Mouse (Mus musculus) C2C12 (cell line): ENCODE measurements around the gene Rdh16f1. TPM values are rescaled to one million over a fixed set of nuclear protein-coding genes. Genes with fewer than 3 reads are reported as not detected.
"Not testable (repeated sequence)": the region's sequence is repeated elsewhere in the genome, so short reads cannot be mapped to it uniquely, and the experiment has no call there.

Experiments
- H3K27me3 ChIP-seq: one replicate; pipeline ENCODE4 v1.6.1; 2011; ENCODE audit not compliant: control insufficient read depth, insufficient read depth, insufficient read length
- H3K36me3 ChIP-seq: one replicate; pipeline ENCODE4 v1.6.1; 2011; ENCODE audit not compliant: control insufficient read depth, insufficient read depth
- H3K4me3 ChIP-seq: one replicate; pipeline ENCODE4 v1.5.1; 2011; ENCODE audit warnings: mild to moderate bottlenecking, control low read depth; ENCODE audit not compliant: poor library complexity, insufficient read depth, severe bottlenecking
- H3K79me2 ChIP-seq: one replicate; pipeline ENCODE4 v1.6.1; 2011; ENCODE audit not compliant: control insufficient read depth, insufficient read depth
- H3K79me3 ChIP-seq: one replicate; pipeline ENCODE4 v1.6.1; 2011; ENCODE audit warnings: low read depth, control low read depth
- H3ac ChIP-seq: one replicate; pipeline ENCODE3; 2011; ENCODE audit warnings: low read depth; ENCODE audit not compliant: control insufficient read depth, insufficient read length
- CEBPB ChIP-seq: IDR thresholded peaks from one replicate; pipeline ENCODE4 v1.6.1; 2011; ENCODE audit warnings: low read depth, mild to moderate bottlenecking, control low read depth, moderate library complexity
- CTCF ChIP-seq: IDR thresholded peaks from one replicate; pipeline ENCODE4 v1.5.1; 2011; ENCODE audit not compliant: control insufficient read depth, insufficient read depth, insufficient read length
- FOSL1 ChIP-seq: IDR thresholded peaks from one replicate; pipeline ENCODE4 v1.8.0; 2011; ENCODE audit warnings: mild to moderate bottlenecking, low read length; ENCODE audit not compliant: poor library complexity, insufficient read depth, severe bottlenecking
- MAX ChIP-seq: IDR thresholded peaks from one replicate; pipeline ENCODE4 v1.6.1; 2011; ENCODE audit warnings: mild to moderate bottlenecking, control low read depth
- MYOD1 ChIP-seq: IDR thresholded peaks from one replicate; pipeline ENCODE4 v1.6.1; 2011; ENCODE audit warnings: low read depth; ENCODE audit not compliant: control insufficient read depth, insufficient read length
- MYOG ChIP-seq: IDR thresholded peaks from one replicate; pipeline ENCODE4 v1.6.1; 2011; ENCODE audit not compliant: control insufficient read depth, insufficient read length; ENCODE audit errors: extremely low read depth
- USF1 ChIP-seq: IDR thresholded peaks from one replicate; pipeline ENCODE4 v1.6.1; 2011; ENCODE audit warnings: low read depth, mild to moderate bottlenecking, control low read depth, moderate library complexity
- polyA plus RNA-seq: library from polyadenylated mRNA; unstranded; fragments of >200 nt; fragmentation: generic; extraction: Trizol; gene quantifications from one replicate; pipeline ENCODE4 v1.2.1, GENCODE M21; 2012; ENCODE audit warnings: missing spikeins

Gene Rdh16f1
- polyA plus RNA-seq, 1 experiment, result not detected

- H3K79me2 ChIP-seq, result no peaks in the 10 kb centered on the region
- TF ChIP-seq MYOD1 (no peak), MYOG (no peak), USF1 (no peak), MAX (no peak), FOSL1 (no peak), CEBPB (no peak), CTCF (no peak)
- H3K27me3 ChIP-seq, result no peaks in the 10 kb centered on the region
- no peaks in the 10 kb centered on the region for H3K79me3 ChIP-seq
- no peak overlapping the region for H3ac ChIP-seq
- no peaks in the 10 kb centered on the region for H3K36me3 ChIP-seq
- no peak overlapping the region for H3K4me3 ChIP-seq
These were observed 69.5 kb downstream of the Rdh16f1 start for GRCm38 (mm10) chr10:127829121-127829520.

GRCm38 (mm10) chr10:127834186-127834585 lies 74.6 kb downstream of the Rdh16f1 start:
- not testable (repeated sequence) for H3K36me3 ChIP-seq, H3ac ChIP-seq, H3K79me2 ChIP-seq, H3K4me3 ChIP-seq, H3K27me3 ChIP-seq, H3K79me3 ChIP-seq

- H3K27me3 ChIP-seq, result no peaks in the 10 kb centered on the region
- no peak overlapping the region for H3ac ChIP-seq
- H3K4me3 ChIP-seq, result no peak overlapping the region
- TF ChIP-seq MYOD1 (no peak), MYOG (no peak), MAX (no peak), FOSL1 (no peak), CEBPB (no peak), USF1 (no peak), CTCF (no peak)
- H3K79me2 ChIP-seq, result no peaks in the 10 kb centered on the region
- no peaks in the 10 kb centered on the region for H3K79me3 ChIP-seq
- H3K36me3 ChIP-seq, result no peaks in the 10 kb centered on the region
These were observed 75.7 kb downstream of the Rdh16f1 start for GRCm38 (mm10) chr10:127835292-127835691.

DNA sequence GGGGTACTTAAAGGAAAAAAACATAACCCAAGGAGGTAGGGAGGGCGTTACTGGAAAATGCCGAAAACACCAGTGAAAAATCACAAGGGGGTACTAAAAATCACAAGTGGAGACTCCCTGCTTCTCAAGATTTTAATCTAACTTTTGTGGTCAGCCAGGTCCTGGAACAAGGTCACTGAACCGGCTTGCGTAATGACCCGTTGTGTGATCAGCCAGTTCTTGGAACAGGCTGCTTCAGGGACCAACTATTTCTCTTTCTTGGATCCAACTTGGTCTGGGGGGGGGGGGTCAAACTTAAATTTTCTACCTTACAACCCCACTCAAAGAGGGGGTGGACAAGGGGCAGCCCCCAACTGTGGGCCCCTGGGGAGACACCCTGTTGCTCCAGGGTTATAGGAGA lies 78.2 kb downstream of the Rdh16f1 start:
- H3K4me3 ChIP-seq, H3K79me2 ChIP-seq, H3K27me3 ChIP-seq, H3ac ChIP-seq, H3K79me3 ChIP-seq, H3K36me3 ChIP-seq: not testable (repeated sequence)

GRCm38 (mm10) chr10:127838539-127838938 lies 79.0 kb downstream of the Rdh16f1 start:
- no peaks in the 10 kb centered on the region for H3K79me3 ChIP-seq
- no peaks in the 10 kb centered on the region for H3K79me2 ChIP-seq
- TF ChIP-seq MYOD1 (no peak), USF1 (no peak), FOSL1 (no peak), CEBPB (no peak), MYOG (no peak), CTCF (no peak), MAX (no peak)
- no peak overlapping the region for H3K4me3 ChIP-seq
- no peaks in the 10 kb centered on the region for H3K36me3 ChIP-seq
- H3ac ChIP-seq, result no peak overlapping the region
- peaks cover under 1% of the 10 kb centered on the region for H3K27me3 ChIP-seq

- Histone ChIP-seq H3K79me3 (no peaks in the 10 kb centered on the region), H3K79me2 (no peaks in the 10 kb centered on the region), H3ac (no peak overlapping the region), H3K36me3 (no peaks in the 10 kb centered on the region), H3K27me3 (peaks cover 12% of the 10 kb centered on the region), H3K4me3 (no peak overlapping the region)
- TF ChIP-seq CEBPB, result no peak
- no peak for TF ChIP-seq MAX
- TF ChIP-seq MYOD1, result no peak
- TF ChIP-seq MYOG, result no peak
- no peak for TF ChIP-seq FOSL1
- no peak for TF ChIP-seq CTCF
- no peak for TF ChIP-seq USF1
These were observed 81.2 kb downstream of the Rdh16f1 start for GRCm38 (mm10) chr10:127840776-127841175.

Other genes with a start within 250 kb of the Rdh16f1 start
- 0.42 TPM for gene Ndufa4l2, start 244.8 kb upstream of the Rdh16f1 start, polyA plus RNA-seq
- gene Shmt2, start 237.3 kb upstream of the Rdh16f1 start, polyA plus RNA-seq, result 340 TPM
- gene Nxph4, start 225.2 kb upstream of the Rdh16f1 start, polyA plus RNA-seq, result 1.2 TPM
- gene Lrp1, start 138.6 kb upstream of the Rdh16f1 start, polyA plus RNA-seq, result 190 TPM
- 0.26 TPM for gene Stat6, start 116.8 kb upstream of the Rdh16f1 start, polyA plus RNA-seq
- gene Nemp1, start 92.9 kb upstream of the Rdh16f1 start, polyA plus RNA-seq, result 6.8 TPM
- 108 TPM for gene Nab2, start 91.2 kb upstream of the Rdh16f1 start, polyA plus RNA-seq
- 0.16 TPM for gene Myo1a, start 54.6 kb upstream of the Rdh16f1 start, polyA plus RNA-seq
- gene Tac2, start 35.3 kb upstream of the Rdh16f1 start, polyA plus RNA-seq, result not detected
- 3.5 TPM for gene Zbtb39, start 20.2 kb upstream of the Rdh16f1 start, polyA plus RNA-seq
- 0.09 TPM for gene Gpr182, start 8.1 kb upstream of the Rdh16f1 start, polyA plus RNA-seq
- gene Rdh1, start 66 bp upstream of the Rdh16f1 start, polyA plus RNA-seq, result 0.01 TPM
- 0.02 TPM for gene Rdh9, start 16.6 kb downstream of the Rdh16f1 start, polyA plus RNA-seq
- not detected for gene Rdh16, start 41.4 kb downstream of the Rdh16f1 start, polyA plus RNA-seq
- gene Rdh19, start 90.1 kb downstream of the Rdh16f1 start, polyA plus RNA-seq, result not detected
- not detected for gene Rdh16f2, start 106.7 kb downstream of the Rdh16f1 start, polyA plus RNA-seq
- gene Rdh7, start 129.0 kb downstream of the Rdh16f1 start, polyA plus RNA-seq, result not detected
- gene Sdr9c7, start 138.7 kb downstream of the Rdh16f1 start, polyA plus RNA-seq, result not detected
- gene Hsd17b6, start 247.8 kb downstream of the Rdh16f1 start, polyA plus RNA-seq, result not detected